In genomic region chr7:19357381-19358375, GRCm38 (mm10) we compare ENCODE assay signal across 9 mouse cellular contexts. TPM values are rescaled to one million over a fixed set of nuclear protein-coding genes. Genes with fewer than 3 reads are reported as not detected.
DNase-seq lines count a peak whose midpoint lies in the region; ATAC-seq and TF ChIP-seq lines count a peak whose summit lies in the region.
"Had no signal": no experiment of that assay in that cellular context is flagged by ENCODE, and none has a peak within 500 bp of the region (broad histone marks: within the 10 kb centered on the region; RNA-seq: fewer than 3 reads in every experiment).

No protein-coding gene starts in this region.

- no peak overlapping the region for H3K27ac ChIP-seq in forebrain, embryonic 10.5 days
- no peak overlapping the region for H3K27ac ChIP-seq in forebrain, embryonic 16.5 days (ENCODE audit: low read length)
- H3K27ac ChIP-seq in hindbrain, embryonic 12.5 days, result no peak overlapping the region
- no peak overlapping the region for H3K27ac ChIP-seq in macrophage

- H3K79me2 ChIP-seq in macrophage (ENCODE audit: inconsistent target), result no peaks in the 10 kb centered on the region

- H3K27me3 ChIP-seq in forebrain, embryonic 10.5 days (ENCODE audit: poor library complexity, severe bottlenecking), result peaks cover 5% of the 10 kb centered on the region
- H3K27me3 ChIP-seq in forebrain, embryonic 16.5 days (replicated peaks; ENCODE audit: control insufficient read depth, insufficient read depth, low read length), result no peaks in the 10 kb centered on the region; the same call in 1 of the 2 replicates
- H3K27me3 ChIP-seq in E14TG2a.4 (ENCODE audit: insufficient read depth, low read length), result no peaks in the 10 kb centered on the region
- H3K27me3 ChIP-seq in hindbrain, embryonic 12.5 days, result peaks cover 9% of the 10 kb centered on the region; the same call in 1 of the 2 replicates

- no peak overlapping the region for H3K4me2 ChIP-seq in forebrain, embryonic 16.5 days (ENCODE audit: low read length)
- peak overlapping the region; percentile 96 for H3K4me2 ChIP-seq in hindbrain, embryonic 12.5 days (replicated peaks)

- 93% methylated on average over 25 of the region's 25 CpGs for WGBS in forebrain, embryonic 10.5 days
- 90% methylated on average over 25 of the region's 25 CpGs for WGBS in forebrain, embryonic 16.5 days
- WGBS in hindbrain, embryonic 12.5 days, result 92% methylated on average over 25 of the region's 25 CpGs
- WGBS in macrophage (ENCODE audit: missing documents), result 94% methylated on average over 25 of the region's 25 CpGs

- H3K9me3 ChIP-seq in forebrain, embryonic 10.5 days, result no peaks in the 10 kb centered on the region
- H3K9me3 ChIP-seq in forebrain, embryonic 16.5 days (ENCODE audit: control insufficient read depth, low read length), result no peaks in the 10 kb centered on the region
- H3K9me3 ChIP-seq in E14TG2a.4 (ENCODE audit: low read length), result no peaks in the 10 kb centered on the region
- no peaks in the 10 kb centered on the region for H3K9me3 ChIP-seq in hindbrain, embryonic 12.5 days (replicated peaks)

- no peak for ATAC-seq in forebrain, embryonic 16.5 days
- no peak for ATAC-seq in hindbrain, embryonic 12.5 days (ENCODE audit: low FRiP score)

- no peak overlapping the region for H3K9ac ChIP-seq in forebrain, embryonic 16.5 days (replicated peaks; ENCODE audit: low read depth, low read length)
- H3K9ac ChIP-seq in hindbrain, embryonic 12.5 days, result 0 out of 2 replicates have a peak overlapping the region, but pooled peaks have one; percentile 75

- H3K4me1 ChIP-seq in forebrain, embryonic 10.5 days, result peaks cover 45% of the 10 kb centered on the region
- peaks cover 29% of the 10 kb centered on the region for H3K4me1 ChIP-seq in forebrain, embryonic 16.5 days (replicated peaks; ENCODE audit: control insufficient read depth, insufficient read depth, low read length)
- H3K4me1 ChIP-seq in E14TG2a.4 (replicated peaks; ENCODE audit: low read depth, low read length), result peaks cover 69% of the 10 kb centered on the region
- peaks cover 28% of the 10 kb centered on the region for H3K4me1 ChIP-seq in hindbrain, embryonic 12.5 days

- no peak for DNase-seq in forebrain, embryonic 10.5 days (ENCODE audit: extremely low spot score, low spot score)
- DNase-seq in ovary, adult 18-20 months (ENCODE audit: low spot score), result no peak
- DNase-seq in B cell, adult 2 months, result no peak
- DNase-seq in frontal cortex, adult 2 months (ENCODE audit: extremely low spot score in 1 of 2, low spot score in 1 of 2), result no peak
- DNase-seq: adrenal gland, postnatal 36 days had no signal

- peaks cover 53% of the 10 kb centered on the region for H3K36me3 ChIP-seq in forebrain, embryonic 10.5 days (replicated peaks)
- peaks cover 12% of the 10 kb centered on the region; the same call in 1 of the 2 replicates for H3K36me3 ChIP-seq in forebrain, embryonic 16.5 days (ENCODE audit: control insufficient read depth, insufficient read depth)
- H3K36me3 ChIP-seq in E14TG2a.4 (ENCODE audit: insufficient read depth, low read length) (peaks cover 54% of the 10 kb centered on the region), macrophage (ENCODE audit: inconsistent target) (peaks cover 13% of the 10 kb centered on the region; the same call in 1 of the 2 replicates)
- H3K36me3 ChIP-seq in hindbrain, embryonic 12.5 days, result peaks cover 43% of the 10 kb centered on the region

- no peak for TF ChIP-seq CTCF in E14TG2a.4 (conservative IDR thresholded peaks at IDR 0.05; ENCODE audit: low read length)

- peak overlapping the region; percentile 88 for H3K4me3 ChIP-seq in forebrain, embryonic 10.5 days
- no peak overlapping the region for H3K4me3 ChIP-seq in forebrain, embryonic 16.5 days (replicated peaks; ENCODE audit: low read length)
- H3K4me3 ChIP-seq in E14TG2a.4 (replicated peaks; ENCODE audit: low read length), result peak overlapping the region; percentile 94
- peak overlapping the region; percentile 66 for H3K4me3 ChIP-seq in hindbrain, embryonic 12.5 days
- H3K4me3 ChIP-seq in macrophage (ENCODE audit: inconsistent target), result peak overlapping the region; percentile 70; the same call in 1 of the 2 replicates

RNA-seq across cellular contexts. Expression of gene Cd3eap, which starts 1.6 kb away (rescaled TPM):
- polyA plus RNA-seq in forebrain, embryonic 10.5 days (2016; fragmentation: Nextera tagmentation; extraction: Ambion mirVana), result 30.9 and 32.2 TPM in 2 replicates
- 23.1 and 26.4 TPM in 2 replicates for polyA plus RNA-seq in forebrain, embryonic 16.5 days (2015; fragmentation: Nextera tagmentation; extraction: Ambion mirVana)
- polyA plus RNA-seq in hindbrain, embryonic 12.5 days (2016; fragmentation: Nextera tagmentation; extraction: Ambion mirVana), result 17.3 and 20.4 TPM in 2 replicates
- 10 to 100 TPM in 4 of 26 experiments, 1 to 10 TPM in 21, under 1 TPM in 1; 0.87 to 15.1 (median 3.8) TPM for total RNA-seq in macrophage (2018; cell fraction: chromatin; rRNA removed)
- 10 to 100 TPM in 12 of 26 experiments, 1 to 10 TPM in 14; 4.1 to 14.6 (median 9.1) TPM for total RNA-seq in macrophage (2018; cell fraction: cytosol; rRNA removed)
- 10 to 100 TPM in 3 of 26 experiments, 1 to 10 TPM in 23; 1.8 to 17.4 (median 4.2) TPM for total RNA-seq in macrophage (2018; cell fraction: nucleus; rRNA removed)
- polyA plus RNA-seq in macrophage (2018), result 12.4 to 20.7 TPM (median 20.5 TPM) in 3 replicates
- 12.7 and 15.2 TPM in 2 replicates for polyA plus RNA-seq in frontal cortex, adult 2 months (2012; rRNA removed)

RNA-seq across cellular contexts. Expression of gene Ppp1r13l, which starts 1.9 kb away (rescaled TPM):
- polyA plus RNA-seq in forebrain, embryonic 10.5 days (2016; fragmentation: Nextera tagmentation; extraction: Ambion mirVana), result 5.4 and 6.3 TPM in 2 replicates
- 3.0 and 3.6 TPM in 2 replicates for polyA plus RNA-seq in forebrain, embryonic 16.5 days (2015; fragmentation: Nextera tagmentation; extraction: Ambion mirVana)
- 4.7 and 5.5 TPM in 2 replicates for polyA plus RNA-seq in hindbrain, embryonic 12.5 days (2016; fragmentation: Nextera tagmentation; extraction: Ambion mirVana)
- total RNA-seq in macrophage (2018; cell fraction: chromatin; rRNA removed), result 10 to 100 TPM in 1 of 26 experiments, 1 to 10 TPM in 15, under 1 TPM in 9, not detected in 1; 0.38 to 11.8 (median 1.6) TPM
- 1 to 10 TPM in 22 of 26 experiments, under 1 TPM in 4; 0.62 to 8.1 (median 2.5) TPM for total RNA-seq in macrophage (2018; cell fraction: cytosol; rRNA removed)
- total RNA-seq in macrophage (2018; cell fraction: nucleus; rRNA removed), result 1 to 10 TPM in 20 of 26 experiments, under 1 TPM in 6; 0.27 to 8.9 (median 2.2) TPM
- polyA plus RNA-seq in macrophage (2018), result 2.8 to 2.9 TPM (median 2.8 TPM) in 3 replicates
- 5.3 and 5.5 TPM in 2 replicates for polyA plus RNA-seq in frontal cortex, adult 2 months (2012; rRNA removed)

RNA-seq across cellular contexts. Expression of gene Ercc1, which starts 13.1 kb away (rescaled TPM):
- polyA plus RNA-seq in forebrain, embryonic 10.5 days (2016; fragmentation: Nextera tagmentation; extraction: Ambion mirVana), result 95.3 and 96.1 TPM in 2 replicates
- polyA plus RNA-seq in forebrain, embryonic 16.5 days (2015; fragmentation: Nextera tagmentation; extraction: Ambion mirVana), result 79.3 and 85.9 TPM in 2 replicates
- 95.6 and 96.8 TPM in 2 replicates for polyA plus RNA-seq in hindbrain, embryonic 12.5 days (2016; fragmentation: Nextera tagmentation; extraction: Ambion mirVana)
- total RNA-seq in macrophage (2018; cell fraction: chromatin; rRNA removed), result 10 to 100 TPM; 14.4 to 47.9 (median 27.0) TPM
- 10 to 100 TPM; 15.6 to 27.5 (median 21.3) TPM for total RNA-seq in macrophage (2018; cell fraction: cytosol; rRNA removed)
- total RNA-seq in macrophage (2018; cell fraction: nucleus; rRNA removed), result 10 to 100 TPM; 11.2 to 36.0 (median 19.9) TPM
- polyA plus RNA-seq in macrophage (2018), result 16.4 to 18.9 TPM (median 16.8 TPM) in 3 replicates
- polyA plus RNA-seq in frontal cortex, adult 2 months (2012; rRNA removed), result 49.9 and 53.6 TPM in 2 replicates

RNA-seq across cellular contexts. Expression of gene Ercc2, which starts 24.1 kb away (rescaled TPM):
- polyA plus RNA-seq in forebrain, embryonic 10.5 days (2016; fragmentation: Nextera tagmentation; extraction: Ambion mirVana), result 26.9 and 28.7 TPM in 2 replicates
- polyA plus RNA-seq in forebrain, embryonic 16.5 days (2015; fragmentation: Nextera tagmentation; extraction: Ambion mirVana), result 25.3 and 28.5 TPM in 2 replicates
- polyA plus RNA-seq in hindbrain, embryonic 12.5 days (2016; fragmentation: Nextera tagmentation; extraction: Ambion mirVana), result 21.3 and 24.6 TPM in 2 replicates
- total RNA-seq in macrophage (2018; cell fraction: chromatin; rRNA removed), result 100 to 1,000 TPM in 1 of 26 experiments, 10 to 100 TPM in 25; 17.7 to 127 (median 48.6) TPM
- total RNA-seq in macrophage (2018; cell fraction: cytosol; rRNA removed), result 10 to 100 TPM in 15 of 26 experiments, 1 to 10 TPM in 11; 6.0 to 13.2 (median 10.7) TPM
- 10 to 100 TPM in 25 of 26 experiments, 1 to 10 TPM in 1; 9.5 to 50.6 (median 21.4) TPM for total RNA-seq in macrophage (2018; cell fraction: nucleus; rRNA removed)
- polyA plus RNA-seq in macrophage (2018), result 5.6 to 14.2 TPM (median 13.1 TPM) in 3 replicates
- 41.5 and 47.0 TPM in 2 replicates for polyA plus RNA-seq in frontal cortex, adult 2 months (2012; rRNA removed)

RNA-seq across cellular contexts. Expression of gene Klc3, which starts 46.2 kb away (rescaled TPM):
- 3.6 and 4.8 TPM in 2 replicates for polyA plus RNA-seq in forebrain, embryonic 10.5 days (2016; fragmentation: Nextera tagmentation; extraction: Ambion mirVana)
- polyA plus RNA-seq in forebrain, embryonic 16.5 days (2015; fragmentation: Nextera tagmentation; extraction: Ambion mirVana), result 2.2 and 2.5 TPM in 2 replicates
- polyA plus RNA-seq in hindbrain, embryonic 12.5 days (2016; fragmentation: Nextera tagmentation; extraction: Ambion mirVana), result 3.2 and 4.1 TPM in 2 replicates
- under 1 TPM in 1 of 26 experiments, not detected in 25; 0.41 TPM for total RNA-seq in macrophage (2018; cell fraction: chromatin; rRNA removed)
- under 1 TPM in 2 of 26 experiments, not detected in 24; 0.05 to 0.22 TPM for total RNA-seq in macrophage (2018; cell fraction: cytosol; rRNA removed)
- not detected for total RNA-seq in macrophage (2018; cell fraction: nucleus; rRNA removed)
- not detected in 3 replicates for polyA plus RNA-seq in macrophage (2018)
- polyA plus RNA-seq in frontal cortex, adult 2 months (2012; rRNA removed), result 2.6 TPM in 2 replicates
